Mouse (Mus musculus) cerebellum, adult 2 months (tissue): ENCODE data around the gene Cldn7. TPM values are rescaled to one million over a fixed set of nuclear protein-coding genes. Genes with fewer than 3 reads are reported as not detected.
A peak's percentile ranks its signal among the peaks of the same experiment; 100 is the strongest.

Experiments
- DNase-seq, 2 experiments: peaks; one replicate each; pipeline ENCODE4 v3.0.0; 2021
- H3K27ac ChIP-seq: fragments of 200-500 bp; 2 replicates; pipeline ENCODE4 v1.5.1; 2012; ENCODE audit warnings: low read length, control low read depth, inconsistent platforms; ENCODE audit not compliant: insufficient read depth
- H3K27me3 ChIP-seq: fragments of 200-500 bp; 2 replicates; pipeline ENCODE4 v1.6.1; 2012; ENCODE audit warnings: inconsistent platforms, mild to moderate bottlenecking, low read length, moderate library complexity; ENCODE audit not compliant: control insufficient read depth, insufficient read depth
- H3K4me1 ChIP-seq: fragments of 200-500 bp; 2 replicates; pipeline ENCODE4 v1.6.1; 2011; ENCODE audit warnings: low read length; ENCODE audit not compliant: control insufficient read depth, insufficient read depth
- H3K4me3 ChIP-seq: fragments of 200-500 bp; replicated peaks from 2 replicates; pipeline ENCODE3; 2011; ENCODE audit warnings: mild to moderate bottlenecking, low read depth, low read length, control low read depth; ENCODE audit not compliant: insufficient read depth
- CTCF ChIP-seq: fragments of 200-500 bp; IDR thresholded peaks from 2 replicates; pipeline ENCODE4 v1.5.1; 2011; ENCODE audit warnings: low read depth, mild to moderate bottlenecking, control low read depth, low read length, moderate library complexity, borderline replicate concordance; ENCODE audit not compliant: insufficient read depth
- POLR2A ChIP-seq: fragments of 200-500 bp; IDR thresholded peaks from 2 replicates; pipeline ENCODE4 v1.6.1; 2011; ENCODE audit warnings: low read length, control low read depth, borderline replicate concordance; ENCODE audit not compliant: insufficient read depth
- WGBS: fragments of 180-500 bp; shearing (Covaris S2); methylation state at CpG from one replicate; pipeline ENCODE4 v1.1.7; 2018; 5-methylcytosine and 5-hydroxymethylcytosine counted together
- polyA plus RNA-seq: library from polyadenylated mRNA; depleted of rRNA; stranded (reverse); fragments of >200 nt; gene quantifications from 2 replicates; pipeline ENCODE4 v1.2.3, GENCODE M21; 2012

Gene Cldn7
- polyA plus RNA-seq, 1 experiment = 0.33 TPM

GRCm38 (mm10) chr11:69945997-69946891 lies 18.3 kb upstream of the Cldn7 start:
- Histone ChIP-seq H3K27me3 (peaks cover 2% of the 10 kb centered on the region; the same call in 1 of the 2 replicates), H3K27ac (no peak overlapping the region), H3K4me3 (no peak overlapping the region), H3K4me1 (no peaks in the 10 kb centered on the region)
- 70% methylated on average over 18 of the region's 18 CpGs for WGBS
- TF ChIP-seq CTCF (no peak), POLR2A (no peak)
- no peak for DNase-seq

- 12% methylated on average over 29 of the region's 29 CpGs for WGBS
- H3K4me3 ChIP-seq = peak overlapping the region; percentile 25
- no peak overlapping the region for H3K27ac ChIP-seq
- peaks cover 2% of the 10 kb centered on the region; the same call in 1 of the 2 replicates for H3K27me3 ChIP-seq
- H3K4me1 ChIP-seq = no peaks in the 10 kb centered on the region
- TF ChIP-seq CTCF (no peak), POLR2A (no peak)
- no peak for DNase-seq
Observed at GRCm38 (mm10) chr11:69947337-69948065, 17.1 kb upstream of the Cldn7 start.

- no peak for TF ChIP-seq CTCF
- TF ChIP-seq POLR2A = no peak
- peaks cover 2% of the 10 kb centered on the region; the same call in 1 of the 2 replicates for H3K27me3 ChIP-seq
- H3K27ac ChIP-seq = no peak within 1 kb of the TSS
- peak; percentile 54 to 57 for DNase-seq
- WGBS = under 1% methylated on average over 34 of the region's 34 CpGs
- no peaks in the 10 kb centered on the region for H3K4me1 ChIP-seq
- peak within 1 kb of the TSS; percentile 27 for H3K4me3 ChIP-seq
Observed at GRCm38 (mm10) chr11:69948066-69948762, 16.4 kb upstream of the Cldn7 start, which contains the start of gene Slc2a4. Gene Slc2a4, minus strand, starts transcription at chr11:69948188.

GRCm38 (mm10) chr11:69948763-69949150 lies 15.8 kb upstream of the Cldn7 start:
- Histone ChIP-seq H3K27ac (no peak overlapping the region), H3K4me1 (no peaks in the 10 kb centered on the region), H3K4me3 (peak overlapping the region; percentile 8), H3K27me3 (peaks cover 2% of the 10 kb centered on the region; the same call in 1 of the 2 replicates)
- peak; percentile 73 to 82 for DNase-seq
- under 1% methylated on average over 14 of the region's 14 CpGs for WGBS
- TF ChIP-seq CTCF (peak; percentile 93), POLR2A (no peak)

GRCm38 (mm10) chr11:69950807-69951459 lies 13.6 kb upstream of the Cldn7 start:
- DNase-seq = no peak
- no peak overlapping the region for H3K4me3 ChIP-seq
- H3K4me1 ChIP-seq = no peaks in the 10 kb centered on the region
- TF ChIP-seq POLR2A (no peak), CTCF (no peak)
- peaks cover 2% of the 10 kb centered on the region; the same call in 1 of the 2 replicates for H3K27me3 ChIP-seq
- WGBS = 49% methylated on average over 4 of the region's 4 CpGs
- no peak overlapping the region for H3K27ac ChIP-seq

GRCm38 (mm10) chr11:69952274-69952673 lies 12.3 kb upstream of the Cldn7 start:
- 38% methylated on average over 1 of the region's 1 CpGs for WGBS
- no peak for TF ChIP-seq POLR2A
- TF ChIP-seq CTCF = no peak
- no peak overlapping the region for H3K4me3 ChIP-seq
- no peak overlapping the region for H3K27ac ChIP-seq
- DNase-seq = no peak
- H3K4me1 ChIP-seq = no peaks in the 10 kb centered on the region
- peaks cover 2% of the 10 kb centered on the region; the same call in 1 of the 2 replicates for H3K27me3 ChIP-seq
